Mouse (Mus musculus): ENCODE data around the gene Ncln.

- TF ChIP-seq CTCF (conservative IDR thresholded peaks at IDR 0.05; ENCODE audit: low read length) (no peak), NANOG (IDR thresholded peaks at IDR 0.05; ENCODE audit: borderline replicate concordance, low read length) (no peak)
Observed at GRCm38 (mm10) chr10:81496264-81496901, at the start of gene Ncln.

Measured in E14TG2a.4 (cell line).